Mouse (Mus musculus): ENCODE data around the gene Creb3l2.
A peak's percentile ranks its signal among the peaks of the same experiment; 100 is the strongest.
"Not testable (repeated sequence)": the region's sequence is repeated elsewhere in the genome, so short reads cannot be mapped to it uniquely, and the experiment has no call there.

Gene Creb3l2

GRCm38 (mm10) chr6:37442041-37442667, at the start of gene Creb3l2:
TSS of gene Creb3l2 (minus strand) at chr6:37442146.
- DNase-seq (ENCODE audit: low read depth), result peak; percentile 98

- no peak for DNase-seq (ENCODE audit: low read depth)
These were observed 44.6 kb upstream of the Creb3l2 start for GRCm38 (mm10) chr6:37486502-37486901.

- no peak for DNase-seq (ENCODE audit: low read depth)
These were observed 42.7 kb upstream of the Creb3l2 start for GRCm38 (mm10) chr6:37484588-37485070.

GRCm38 (mm10) chr6:37483262-37483661, 41.3 kb upstream of the Creb3l2 start:
- DNase-seq (ENCODE audit: low read depth), result no peak

GRCm38 (mm10) chr6:37481147-37481546, 39.2 kb upstream of the Creb3l2 start:
- no peak for DNase-seq (ENCODE audit: low read depth)

- DNase-seq (ENCODE audit: low read depth), result no peak
These were observed 38.1 kb upstream of the Creb3l2 start for GRCm38 (mm10) chr6:37480008-37480407.

GRCm38 (mm10) chr6:37478481-37478880, 36.5 kb upstream of the Creb3l2 start:
- no peak for DNase-seq (ENCODE audit: low read depth)

- DNase-seq (ENCODE audit: low read depth), result no peak
These were observed 31.9 kb upstream of the Creb3l2 start for GRCm38 (mm10) chr6:37473674-37474342.

- DNase-seq (ENCODE audit: low read depth), result no peak
These were observed 28.3 kb upstream of the Creb3l2 start for GRCm38 (mm10) chr6:37470216-37470615.

- no peak for DNase-seq (ENCODE audit: low read depth)
These were observed 23.9 kb upstream of the Creb3l2 start for GRCm38 (mm10) chr6:37465847-37466246.

- no peak for DNase-seq (ENCODE audit: low read depth)
These were observed 23.4 kb upstream of the Creb3l2 start for GRCm38 (mm10) chr6:37465356-37465755.

- DNase-seq (ENCODE audit: low read depth), result no peak
These were observed 22.6 kb upstream of the Creb3l2 start for GRCm38 (mm10) chr6:37464585-37464984.

GRCm38 (mm10) chr6:37463517-37464482, 21.9 kb upstream of the Creb3l2 start:
- not testable (repeated sequence) for DNase-seq (ENCODE audit: low read depth)

- DNase-seq (ENCODE audit: low read depth), result no peak
These were observed 18.7 kb upstream of the Creb3l2 start for GRCm38 (mm10) chr6:37460681-37461080.

GRCm38 (mm10) chr6:37459656-37460055, 17.7 kb upstream of the Creb3l2 start:
- not testable (repeated sequence) for DNase-seq (ENCODE audit: low read depth)

- no peak for DNase-seq (ENCODE audit: low read depth)
These were observed 16.2 kb upstream of the Creb3l2 start for GRCm38 (mm10) chr6:37457990-37458655.

GRCm38 (mm10) chr6:37455540-37455939, 13.6 kb upstream of the Creb3l2 start:
- no peak for DNase-seq (ENCODE audit: low read depth)

- no peak for DNase-seq (ENCODE audit: low read depth)
These were observed 11.1 kb upstream of the Creb3l2 start for GRCm38 (mm10) chr6:37453047-37453446.

- no peak for DNase-seq (ENCODE audit: low read depth)
These were observed 9.7 kb upstream of the Creb3l2 start for GRCm38 (mm10) chr6:37451664-37452063.

GRCm38 (mm10) chr6:37447704-37448466, 5.9 kb upstream of the Creb3l2 start:
- DNase-seq (ENCODE audit: low read depth), result peak; percentile 50

GRCm38 (mm10) chr6:37442781-37443180, 835 bp upstream of the Creb3l2 start:
- no peak for DNase-seq (ENCODE audit: low read depth)

Measured in c-Kit-positive CD71-negative TER-119-negative erythroid progenitor cells, embryonic 14.5 days (primary cell).